Mouse (Mus musculus) macrophage (primary cell): ENCODE measurements at regions not wholly inside any gene's neighbourhood (a gene's known extent, or its start where the extent isn't known, plus 50 kb on each side); places are given as distances from the start of the nearest gene placed in this dataset.
"Not testable (repeated sequence)": the region's sequence is repeated elsewhere in the genome, so short reads cannot be mapped to it uniquely, and the experiment has no call there.

Experiments used
- H3K27ac ChIP-seq: fragments of 350-480 bp; formaldehyde crosslinking; 2 replicates; pipeline ENCODE4 v1.9.0; 2021
- H3K36me3 ChIP-seq: fragments of 350-480 bp; formaldehyde crosslinking; 2 replicates; pipeline ENCODE4 v1.9.0; 2021; ENCODE audit errors: inconsistent target
- H3K4me3 ChIP-seq: fragments of 350-480 bp; formaldehyde crosslinking; 2 replicates; pipeline ENCODE4 v1.9.0; 2021; ENCODE audit errors: inconsistent target
- H3K79me2 ChIP-seq: fragments of 350-480 bp; formaldehyde crosslinking; 2 replicates; pipeline ENCODE4 v1.9.0; 2021; ENCODE audit errors: inconsistent target
- WGBS: methylation state at CpG from one replicate; pipeline ENCODE4 v1.1.7; 2026; ENCODE audit warnings: inconsistent platforms; ENCODE audit not compliant: missing documents; 5-methylcytosine and 5-hydroxymethylcytosine counted together

DNA sequence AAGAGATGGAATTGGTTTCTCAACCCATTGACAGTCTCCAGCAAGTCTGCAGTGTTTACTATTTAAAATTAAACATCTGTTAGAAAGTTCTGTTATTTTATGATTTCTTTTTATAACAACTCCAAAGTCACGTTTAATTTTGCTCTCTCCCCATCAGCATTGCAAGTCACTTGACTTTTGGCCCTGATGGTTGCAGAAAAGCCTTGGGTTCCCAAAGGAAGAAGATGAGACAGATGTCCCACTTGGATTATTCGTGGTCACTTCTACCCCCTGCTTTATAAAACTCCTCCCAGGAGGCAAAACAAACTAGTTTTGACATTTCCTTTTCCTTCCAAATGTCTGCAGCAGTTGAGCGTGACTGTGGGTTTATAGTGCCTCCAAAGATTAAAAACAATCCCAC is 502.9 kb upstream of the Jmjd1c start:
- no peak overlapping the region for H3K27ac ChIP-seq
- no peak overlapping the region for H3K4me3 ChIP-seq
- H3K36me3 ChIP-seq, result no peaks in the 10 kb centered on the region
- H3K79me2 ChIP-seq, result no peaks in the 10 kb centered on the region
- 46% methylated on average over 3 of the region's 3 CpGs for WGBS

DNA sequence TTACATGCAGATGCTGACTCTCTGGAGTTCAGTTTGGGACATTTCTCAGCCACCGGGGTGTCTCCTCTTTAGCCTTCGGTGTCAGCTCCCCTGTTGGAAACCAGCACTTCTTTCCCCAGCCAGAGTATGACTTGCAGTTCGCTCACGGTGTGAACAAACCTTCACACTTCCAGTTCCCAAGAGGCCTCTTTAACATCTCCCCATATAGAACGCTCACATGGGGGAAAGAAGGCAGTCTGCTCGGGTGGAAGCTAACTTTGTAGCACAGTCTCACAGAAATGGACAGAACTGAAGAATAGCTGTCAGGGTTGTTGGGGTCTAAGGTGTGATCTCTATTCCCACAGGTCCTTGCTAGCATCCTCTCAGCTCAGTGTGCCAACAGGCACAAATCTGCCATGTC is 502.4 kb upstream of the Jmjd1c start:
- WGBS, result 58% methylated on average over 6 of the region's 6 CpGs
- Histone ChIP-seq H3K27ac (no peak overlapping the region), H3K79me2 (no peaks in the 10 kb centered on the region), H3K4me3 (no peak overlapping the region), H3K36me3 (no peaks in the 10 kb centered on the region)

DNA sequence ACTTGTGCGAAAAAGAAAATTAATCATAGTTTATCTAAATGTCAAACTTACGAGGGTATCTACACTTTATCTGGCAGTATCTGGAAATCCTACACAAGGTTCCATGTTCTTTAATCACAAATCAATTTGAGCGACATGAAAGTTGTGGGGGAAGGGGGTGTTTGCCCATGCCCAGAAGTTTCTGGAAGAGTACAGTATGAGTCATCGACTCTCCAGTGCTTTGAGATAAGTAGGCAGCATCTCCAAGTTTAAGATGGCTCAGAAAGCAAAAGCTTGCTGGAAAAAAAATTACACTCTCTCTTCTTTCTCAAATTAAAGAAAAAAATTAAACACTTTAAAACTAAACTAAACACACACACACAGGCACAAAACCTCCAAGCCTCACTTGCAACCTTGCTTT is 498.0 kb upstream of the Jmjd1c start:
- no peaks in the 10 kb centered on the region for H3K79me2 ChIP-seq
- 77% methylated on average over 4 of the region's 4 CpGs for WGBS
- H3K27ac ChIP-seq, result no peak overlapping the region
- H3K36me3 ChIP-seq, result no peaks in the 10 kb centered on the region
- no peak overlapping the region for H3K4me3 ChIP-seq

DNA sequence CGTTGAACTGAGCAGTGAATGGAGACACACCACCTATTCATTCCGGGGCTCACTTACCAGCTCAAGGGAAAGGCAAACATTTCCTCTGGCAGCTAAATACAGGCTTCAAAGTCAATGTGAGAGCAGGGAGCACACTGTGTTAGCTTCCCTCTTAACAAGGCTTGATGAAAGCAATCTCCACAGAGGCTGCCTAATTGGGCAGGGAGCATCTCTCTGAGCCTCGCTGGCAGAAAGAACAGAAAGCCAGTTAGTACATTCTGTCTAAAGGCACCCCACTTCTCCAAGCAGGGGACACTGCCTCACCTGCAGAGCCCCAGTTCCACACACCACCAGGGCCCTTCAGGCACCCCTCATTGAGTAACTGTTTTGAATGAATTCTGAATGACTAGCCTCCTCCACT is 488.8 kb upstream of the Jmjd1c start:
- Histone ChIP-seq H3K27ac (no peak overlapping the region), H3K4me3 (no peak overlapping the region), H3K79me2 (no peaks in the 10 kb centered on the region), H3K36me3 (no peaks in the 10 kb centered on the region)
- WGBS, result 84% methylated on average over 3 of the region's 3 CpGs

DNA sequence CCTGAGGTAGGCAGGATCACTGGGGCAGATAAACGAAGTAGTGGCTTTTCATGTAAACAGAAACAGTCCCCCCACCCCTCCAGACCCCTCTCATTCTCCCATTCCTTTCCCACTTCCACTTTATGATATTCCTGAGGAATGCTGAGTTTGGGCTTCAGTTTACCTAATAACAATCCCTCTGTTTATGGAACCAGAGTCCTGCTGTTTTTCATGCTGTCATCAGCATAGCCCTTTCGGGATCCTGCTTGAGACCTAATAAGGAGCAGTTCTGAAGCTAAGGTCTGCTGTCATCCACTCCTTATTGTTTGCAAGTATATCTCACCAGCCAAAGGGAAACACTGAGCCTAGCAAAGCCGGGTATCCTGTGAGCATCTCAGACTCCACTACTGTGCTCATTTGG is 479.6 kb upstream of the Jmjd1c start:
- 48% methylated on average over 3 of the region's 3 CpGs for WGBS
- H3K4me3 ChIP-seq, result no peak overlapping the region

DNA sequence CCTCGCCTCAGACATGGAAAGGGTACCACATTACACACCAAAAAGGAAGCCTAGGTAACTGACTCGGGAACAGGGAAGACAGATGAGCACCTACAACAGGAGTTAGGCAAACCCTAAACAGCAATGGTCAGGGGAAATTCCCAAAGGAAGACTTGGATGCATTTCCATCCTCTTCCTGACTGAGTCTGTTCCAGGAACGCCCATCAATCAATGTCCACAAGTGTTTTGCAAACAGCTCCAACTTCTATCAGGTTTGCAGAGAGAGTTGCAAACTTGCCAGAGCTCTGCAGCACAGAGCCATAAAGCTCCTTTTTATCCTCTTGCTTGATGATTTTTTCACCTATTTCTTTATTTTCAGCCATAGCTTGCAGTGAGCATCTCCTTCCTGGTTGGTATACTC is 464.9 kb upstream of the Jmjd1c start:
- no peaks in the 10 kb centered on the region for H3K79me2 ChIP-seq
- 73% methylated on average over 3 of the region's 3 CpGs for WGBS
- no peaks in the 10 kb centered on the region for H3K36me3 ChIP-seq
- no peak overlapping the region for H3K27ac ChIP-seq
- H3K4me3 ChIP-seq, result no peak overlapping the region

More for the DNA sequence above, 479.6 kb upstream of the Jmjd1c start:
- Histone ChIP-seq H3K36me3 (no peaks in the 10 kb centered on the region), H3K79me2 (no peaks in the 10 kb centered on the region), H3K27ac (no peak overlapping the region)

DNA sequence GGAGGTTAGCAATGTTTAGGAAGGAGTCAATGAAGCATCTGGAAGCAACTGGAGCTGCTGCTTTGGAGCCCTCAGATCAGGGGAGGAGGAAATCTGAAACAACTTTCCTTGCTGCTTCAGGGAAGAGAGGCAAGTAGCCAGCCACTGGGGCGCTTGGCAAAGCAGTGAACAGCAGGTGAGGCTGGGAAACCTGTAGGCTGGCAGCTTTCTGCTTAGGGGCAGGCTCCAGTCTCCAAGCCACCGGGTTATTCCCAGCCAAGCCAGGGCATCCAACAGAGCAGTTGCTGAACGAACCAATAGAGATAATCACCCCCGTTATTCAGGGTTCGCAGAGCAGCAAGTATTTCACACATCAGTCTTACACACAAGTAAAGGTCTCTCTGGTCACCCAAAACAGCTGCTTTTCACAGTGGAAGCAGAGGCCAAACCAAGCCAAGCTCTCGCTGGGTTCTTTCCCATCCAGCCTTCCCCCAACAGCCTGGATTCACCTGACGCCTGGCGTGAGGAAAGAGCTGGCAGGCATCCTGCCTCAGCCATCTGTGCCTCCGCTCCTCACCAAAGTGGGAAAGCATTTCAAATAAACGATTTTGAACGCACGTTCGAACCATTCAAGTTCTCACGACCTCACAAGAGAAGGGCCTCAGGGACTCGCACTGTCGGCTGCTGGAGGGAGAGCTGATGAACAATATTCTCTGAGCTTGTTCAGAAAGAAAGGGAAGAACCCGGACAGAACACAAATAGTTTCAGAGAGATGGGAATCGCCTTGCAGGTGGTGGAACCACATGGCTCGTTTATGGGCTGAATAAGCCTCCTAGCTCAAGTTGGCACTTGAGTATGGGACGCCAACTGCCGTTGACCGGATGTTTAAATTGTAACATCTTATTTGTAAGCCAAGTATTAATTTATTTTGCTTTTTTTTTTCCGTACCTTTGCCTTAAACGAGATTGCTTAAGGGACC is 454.8 kb upstream of the Jmjd1c start:
- H3K79me2 ChIP-seq, result no peaks in the 10 kb centered on the region
- no peak overlapping the region for H3K27ac ChIP-seq
- H3K4me3 ChIP-seq, result no peak overlapping the region
- 77% methylated on average over 24 of the region's 24 CpGs for WGBS
- no peaks in the 10 kb centered on the region for H3K36me3 ChIP-seq

DNA sequence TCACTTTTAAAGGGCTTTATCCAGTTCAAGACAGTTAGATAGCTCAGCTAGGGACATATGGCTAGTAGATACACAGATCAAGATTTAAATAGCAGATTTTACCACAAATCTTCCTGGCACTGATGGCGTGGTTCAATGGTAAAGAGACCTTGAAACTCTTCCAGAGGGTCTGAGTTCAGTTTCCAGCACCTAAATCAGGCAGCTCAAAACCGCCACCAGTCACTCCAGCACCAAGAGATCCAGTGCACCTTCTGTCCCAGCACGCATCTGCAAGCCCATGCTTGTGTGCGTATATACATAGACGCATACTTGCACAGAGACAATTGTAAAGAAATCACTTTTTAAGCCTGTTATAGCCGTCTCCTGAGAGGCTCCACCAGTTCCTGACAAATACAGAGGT is 454.0 kb upstream of the Jmjd1c start:
- no peaks in the 10 kb centered on the region for H3K79me2 ChIP-seq
- H3K27ac ChIP-seq, result no peak overlapping the region
- no peaks in the 10 kb centered on the region for H3K36me3 ChIP-seq
- WGBS, result 90% methylated on average over 6 of the region's 6 CpGs
- no peak overlapping the region for H3K4me3 ChIP-seq

DNA sequence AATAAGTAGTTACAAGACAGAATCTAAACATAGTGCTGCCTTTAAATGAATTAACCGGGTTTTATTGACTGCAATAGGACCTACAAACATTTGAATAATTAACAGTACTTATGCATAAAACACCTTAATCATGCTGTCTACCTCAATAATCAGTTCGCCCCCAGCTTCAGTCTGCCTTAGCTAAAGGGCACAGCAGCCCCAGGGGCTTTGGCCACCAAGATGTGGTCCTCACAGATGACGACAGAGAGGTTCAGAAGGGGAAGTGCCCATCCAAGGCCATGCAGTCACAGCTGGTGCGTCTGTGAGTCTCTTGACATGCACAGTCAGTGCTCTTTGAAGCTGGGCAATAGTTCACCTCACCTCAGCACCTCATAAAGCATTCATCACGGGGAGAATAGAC is 452.8 kb upstream of the Jmjd1c start:
- 70% methylated on average over 5 of the region's 5 CpGs for WGBS
- no peak overlapping the region for H3K27ac ChIP-seq

DNA sequence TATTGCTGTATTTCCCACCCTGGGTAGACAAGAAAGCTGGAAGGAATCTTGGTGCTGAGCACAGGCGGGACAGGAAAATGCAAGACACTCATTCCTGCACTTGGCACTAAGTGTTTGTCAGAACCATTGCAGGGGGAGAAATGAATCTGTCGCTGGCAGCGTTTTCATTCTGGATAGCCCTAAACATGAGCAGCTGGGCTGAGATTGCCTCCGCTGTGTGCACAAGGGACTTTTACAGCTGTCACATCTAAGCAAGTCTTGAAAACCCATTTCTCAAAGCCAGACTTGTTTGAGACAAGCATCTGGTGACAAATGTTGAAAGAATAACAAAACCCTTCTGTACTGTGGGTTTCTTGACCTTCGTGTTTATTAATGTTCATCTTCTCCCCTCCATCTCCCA is 438.4 kb upstream of the Jmjd1c start:
- H3K36me3 ChIP-seq, result no peaks in the 10 kb centered on the region
- no peak overlapping the region for H3K27ac ChIP-seq
- H3K4me3 ChIP-seq, result no peak overlapping the region
- 98% methylated on average over 5 of the region's 5 CpGs for WGBS
- no peaks in the 10 kb centered on the region for H3K79me2 ChIP-seq

More for the DNA sequence above, 452.8 kb upstream of the Jmjd1c start:
- H3K36me3 ChIP-seq, result no peaks in the 10 kb centered on the region
- H3K79me2 ChIP-seq, result no peaks in the 10 kb centered on the region
- H3K4me3 ChIP-seq, result no peak overlapping the region

DNA sequence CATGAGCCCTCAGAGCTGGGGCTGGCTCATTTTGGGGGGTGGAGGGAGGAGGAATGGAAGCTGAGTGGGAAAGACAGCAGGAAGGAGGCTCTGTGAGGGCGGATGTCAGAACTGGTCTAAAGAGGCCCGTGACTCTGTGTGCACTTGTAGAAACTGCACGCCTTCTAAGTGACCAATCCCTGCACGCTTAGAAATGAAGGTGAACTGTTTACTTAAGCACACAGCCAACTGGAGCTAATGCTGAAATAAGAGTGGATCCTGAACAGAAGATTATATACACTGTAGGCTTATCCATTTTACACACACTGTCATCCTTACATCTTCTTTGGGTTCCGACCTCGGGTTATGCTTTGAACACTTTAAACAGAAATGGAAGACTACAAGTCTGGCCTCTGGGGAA is 412.8 kb upstream of the Jmjd1c start:
- 86% methylated on average over 6 of the region's 6 CpGs for WGBS
- no peaks in the 10 kb centered on the region for H3K36me3 ChIP-seq

DNA sequence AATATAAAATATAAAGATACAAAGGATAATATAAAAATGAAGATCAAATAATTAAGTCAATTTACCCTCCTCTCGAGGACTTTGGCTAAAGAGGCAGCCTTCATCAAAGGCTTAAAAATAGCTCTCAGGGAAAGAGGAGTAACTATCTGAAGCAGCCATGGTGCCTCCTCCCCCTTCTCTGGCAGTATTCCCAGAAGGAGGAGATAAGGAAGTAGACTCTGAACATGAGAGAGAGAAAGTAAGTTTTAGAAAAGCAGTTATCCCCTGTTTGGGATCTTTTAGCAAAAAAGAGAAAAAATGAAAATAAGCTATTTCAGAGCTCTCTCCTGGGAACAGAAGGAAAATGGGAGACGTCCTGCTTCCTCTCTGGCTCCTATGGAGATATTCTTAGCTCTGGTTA is 406.7 kb upstream of the Jmjd1c start:
- not testable (repeated sequence) for H3K36me3 ChIP-seq, H3K27ac ChIP-seq, H3K79me2 ChIP-seq, H3K4me3 ChIP-seq
- 75% methylated on average over 1 of the region's 2 CpGs for WGBS

More for the DNA sequence above, 412.8 kb upstream of the Jmjd1c start:
- H3K27ac ChIP-seq, result no peak overlapping the region
- no peaks in the 10 kb centered on the region for H3K79me2 ChIP-seq
- no peak overlapping the region for H3K4me3 ChIP-seq

DNA sequence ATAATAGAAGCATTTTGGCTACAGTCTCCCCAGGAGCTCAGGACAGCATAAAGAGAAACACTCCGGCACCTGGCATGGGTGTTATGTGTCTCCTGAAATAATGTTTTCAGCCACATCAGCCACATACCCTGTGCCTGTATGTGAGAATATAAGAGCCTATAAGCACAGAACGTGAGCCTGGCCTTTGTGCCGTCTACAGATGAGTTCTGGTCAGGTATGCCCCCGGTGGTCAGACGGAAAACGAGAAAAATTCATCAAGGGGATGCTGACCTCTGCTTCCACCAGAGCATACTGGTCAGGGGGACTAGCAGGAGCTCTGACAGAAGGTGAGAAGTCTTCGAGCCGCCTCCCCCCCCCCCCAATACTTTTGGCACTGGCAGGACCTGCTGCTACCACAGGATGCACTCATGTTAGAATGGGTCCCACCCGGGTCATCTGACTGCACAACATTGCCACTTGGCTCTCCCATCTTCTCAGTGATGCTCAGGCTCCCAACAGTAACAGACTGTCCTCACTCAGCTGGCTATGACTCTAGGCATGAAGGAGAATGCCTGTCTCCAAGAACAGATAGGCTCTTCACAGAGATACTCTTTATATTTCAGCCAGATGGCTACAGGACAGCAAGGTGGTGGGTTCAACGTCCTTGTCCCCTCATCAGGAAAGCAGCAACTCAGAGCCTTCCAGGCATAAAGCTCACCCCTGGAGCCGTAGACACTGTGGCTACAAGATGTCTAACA is 401.2 kb upstream of the Jmjd1c start:
- no peak overlapping the region for H3K4me3 ChIP-seq
- H3K36me3 ChIP-seq, result no peaks in the 10 kb centered on the region
- H3K79me2 ChIP-seq, result no peaks in the 10 kb centered on the region
- WGBS, result 91% methylated on average over 9 of the region's 11 CpGs
- no peak overlapping the region for H3K27ac ChIP-seq

DNA sequence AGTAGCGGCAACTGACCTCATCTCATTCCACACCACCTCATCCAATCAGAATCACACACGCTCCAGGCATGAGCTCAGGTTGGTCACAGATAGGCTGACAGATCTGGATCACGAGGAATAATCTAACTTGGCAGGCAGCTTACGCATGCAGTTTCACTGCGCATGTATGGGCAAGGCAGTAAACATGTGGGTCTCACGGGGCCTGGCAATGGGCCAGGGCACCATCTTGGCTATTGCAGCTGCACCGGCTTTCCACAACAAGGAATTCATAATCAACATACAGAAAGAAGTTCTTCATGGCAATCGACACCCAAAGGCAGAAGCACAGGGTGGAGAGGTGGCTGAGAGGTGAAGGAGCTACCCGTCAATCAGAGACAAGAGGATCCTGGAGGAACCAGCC is 381.0 kb upstream of the Jmjd1c start:
- H3K27ac ChIP-seq, H3K36me3 ChIP-seq, H3K4me3 ChIP-seq, H3K79me2 ChIP-seq: not testable (repeated sequence)
- 96% methylated on average over 9 of the region's 9 CpGs for WGBS

DNA sequence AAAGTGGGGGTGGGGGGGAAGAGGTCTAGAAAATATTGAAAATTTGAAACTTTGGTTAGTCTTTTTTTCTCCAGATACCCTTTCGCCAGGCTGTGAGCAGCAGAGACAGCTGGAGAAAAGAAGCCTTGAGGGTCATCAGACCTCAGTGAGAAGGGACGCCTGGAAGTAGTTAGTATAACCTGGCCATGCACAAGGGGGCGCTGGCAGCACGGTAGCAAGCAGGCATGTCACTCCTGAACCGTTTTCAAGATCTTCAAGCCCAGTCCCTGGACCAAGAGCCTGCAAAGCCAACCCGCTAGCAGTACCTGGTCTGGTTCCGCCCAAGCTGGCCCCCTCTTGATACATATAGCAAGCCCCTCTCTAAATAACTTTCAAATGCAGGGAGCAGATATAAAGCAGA is 378.0 kb upstream of the Jmjd1c start:
- Histone ChIP-seq H3K27ac (no peak overlapping the region), H3K36me3 (no peaks in the 10 kb centered on the region), H3K79me2 (no peaks in the 10 kb centered on the region), H3K4me3 (no peak overlapping the region)
- 86% methylated on average over 7 of the region's 7 CpGs for WGBS
